Mouse (Mus musculus): ENCODE data around the gene Slc39a9.

Slc39a9 gene

DNA sequence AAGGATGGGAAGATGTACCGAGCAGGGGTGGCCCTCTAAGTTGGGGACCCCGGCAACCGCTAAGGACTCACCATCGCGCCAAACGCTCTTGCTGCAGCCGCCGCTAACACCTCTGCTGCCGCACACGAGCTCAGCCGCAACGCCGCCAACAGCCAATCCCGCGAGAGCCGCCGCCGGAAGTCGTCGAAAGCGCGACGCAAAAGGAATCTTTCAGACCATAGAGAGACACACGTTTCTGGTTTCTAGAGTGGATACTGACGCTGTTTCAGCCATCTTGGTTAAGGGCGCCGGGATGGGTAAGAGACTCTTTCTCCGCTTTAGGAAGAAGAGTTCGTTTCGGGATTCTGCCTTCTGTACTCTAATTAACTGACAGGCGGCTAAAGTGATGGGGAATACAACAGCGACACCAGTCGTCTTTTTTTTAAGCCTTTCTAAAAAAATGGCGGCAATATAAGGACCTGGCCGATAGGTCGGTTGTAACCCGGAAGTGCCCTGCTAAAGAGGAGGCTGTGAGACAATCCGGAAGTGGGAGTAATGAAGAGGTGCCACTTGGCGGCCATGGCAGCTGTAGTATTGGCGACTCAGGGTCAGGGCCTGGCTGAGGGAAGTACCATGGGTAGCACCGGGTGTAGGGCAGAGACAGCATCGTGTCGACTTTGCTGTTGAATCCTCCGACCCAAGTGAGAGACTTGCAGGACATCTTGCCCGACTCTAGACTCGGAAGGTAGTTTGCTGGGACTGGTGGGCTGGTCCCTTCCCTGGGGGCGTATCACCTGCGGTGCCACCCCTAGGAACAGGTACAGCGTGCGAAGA is at the start of gene Slc39a9, which contains the start of gene Erh:
Slc39a9 (plus strand) TSS at position 191 of the 813 bp plus-strand sequence.
Erh (minus strand) TSS at position 649 of the 813 bp plus-strand sequence.
- DNase-seq (ENCODE audit: low spot score), result peak; percentile 92

DNA sequence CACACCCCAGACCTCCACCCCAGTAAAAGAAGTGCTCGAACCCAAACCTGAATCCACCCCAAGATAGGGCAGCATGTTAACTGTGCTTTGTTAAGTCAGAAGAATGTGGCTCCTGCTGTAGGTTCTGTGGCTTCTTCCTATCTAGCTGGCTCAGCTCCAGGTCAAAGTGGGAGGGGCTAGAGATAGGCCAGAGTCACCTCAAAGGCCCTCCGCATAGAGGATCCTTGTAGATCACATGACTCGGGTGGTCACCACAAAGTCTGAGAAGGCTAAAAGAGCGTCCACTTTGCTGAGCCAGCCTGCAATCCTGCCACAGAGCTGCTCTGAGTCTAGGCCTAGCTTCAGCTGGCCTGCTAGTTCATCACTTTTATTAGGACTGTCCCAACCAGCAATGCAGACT is 49.5 kb upstream of the Slc39a9 start:
- no peak for DNase-seq (ENCODE audit: low spot score)

DNA sequence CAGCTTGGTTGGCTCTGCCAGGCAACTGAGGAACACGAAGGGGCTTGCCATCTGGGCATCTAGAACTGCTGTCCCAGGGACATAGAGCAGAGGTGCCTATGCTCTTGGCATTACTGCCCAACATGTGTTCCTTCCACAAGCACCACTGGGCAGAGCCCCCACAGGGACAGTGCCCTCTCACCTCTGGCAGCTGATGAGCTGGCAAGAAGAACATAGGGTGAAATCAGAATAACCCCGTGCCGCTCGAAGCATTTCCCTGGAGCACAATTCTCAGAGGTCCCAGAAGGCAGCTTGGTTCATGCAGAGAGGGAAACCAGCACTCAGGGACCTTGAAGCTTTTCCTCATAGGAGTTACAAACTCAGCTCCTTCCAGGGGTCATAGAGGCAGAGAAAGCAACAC is 48.9 kb upstream of the Slc39a9 start:
- no peak for DNase-seq (ENCODE audit: low spot score)

DNA sequence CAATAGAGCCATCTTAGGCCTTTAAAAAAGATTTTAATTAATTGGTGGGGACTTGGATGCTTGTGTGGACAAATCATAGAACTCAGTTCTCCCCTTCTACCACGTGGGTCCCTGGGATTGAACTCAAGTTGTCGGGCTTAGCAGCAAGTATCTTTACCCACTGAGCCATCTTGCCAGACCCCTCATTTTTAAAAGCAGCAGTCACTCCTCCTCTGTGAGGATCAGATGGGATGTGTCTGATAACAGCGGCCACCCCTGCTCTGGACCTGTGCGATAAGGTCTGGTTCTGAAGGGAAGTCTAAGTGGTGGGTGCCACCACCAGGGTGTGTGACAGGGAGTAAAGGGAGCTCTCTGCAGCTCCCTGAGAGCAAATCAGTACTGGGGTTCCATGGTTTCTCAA is 48.1 kb upstream of the Slc39a9 start:
- DNase-seq (ENCODE audit: low spot score), result no peak

DNA sequence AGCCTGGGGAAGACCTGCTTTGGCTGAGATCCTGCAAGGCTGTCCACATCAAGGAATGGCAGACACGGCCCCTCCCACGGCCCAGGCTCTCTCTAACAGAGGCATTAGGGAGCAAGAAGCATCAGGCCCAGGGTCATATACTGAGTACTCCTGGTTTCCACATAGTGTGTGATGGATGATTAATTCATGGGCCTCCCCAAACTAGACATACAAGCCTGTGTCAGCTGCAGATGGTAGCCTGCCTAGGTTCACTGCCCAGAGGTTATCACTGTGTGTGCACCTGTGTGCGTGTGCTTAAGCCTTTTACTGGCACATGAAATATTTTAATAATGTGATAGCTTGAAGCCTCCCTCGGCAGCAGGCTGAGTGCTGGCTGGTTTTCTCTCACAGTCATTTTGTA is 47.7 kb upstream of the Slc39a9 start:
- no peak for DNase-seq (ENCODE audit: low spot score)

DNA sequence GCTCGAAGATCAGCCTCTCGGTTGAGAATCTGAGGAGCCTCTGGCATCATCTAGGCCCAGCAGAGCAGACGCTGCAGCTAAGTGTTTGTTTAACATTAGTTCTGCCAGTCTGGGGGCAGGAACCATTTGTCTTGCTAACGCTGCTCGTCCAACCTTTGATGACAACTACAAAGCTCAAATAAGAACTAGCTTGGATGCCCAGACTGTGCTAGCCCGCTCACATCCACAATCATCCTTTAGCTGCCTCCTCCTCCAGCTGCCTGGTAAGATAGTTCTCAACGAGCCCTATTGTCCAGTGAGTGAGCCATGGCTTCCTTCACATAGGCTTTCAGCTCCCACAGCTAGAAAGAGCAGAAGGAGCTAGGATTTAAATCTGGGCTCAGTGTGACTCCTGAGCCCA is 45.4 kb upstream of the Slc39a9 start:
- no peak for DNase-seq (ENCODE audit: low spot score)

DNA sequence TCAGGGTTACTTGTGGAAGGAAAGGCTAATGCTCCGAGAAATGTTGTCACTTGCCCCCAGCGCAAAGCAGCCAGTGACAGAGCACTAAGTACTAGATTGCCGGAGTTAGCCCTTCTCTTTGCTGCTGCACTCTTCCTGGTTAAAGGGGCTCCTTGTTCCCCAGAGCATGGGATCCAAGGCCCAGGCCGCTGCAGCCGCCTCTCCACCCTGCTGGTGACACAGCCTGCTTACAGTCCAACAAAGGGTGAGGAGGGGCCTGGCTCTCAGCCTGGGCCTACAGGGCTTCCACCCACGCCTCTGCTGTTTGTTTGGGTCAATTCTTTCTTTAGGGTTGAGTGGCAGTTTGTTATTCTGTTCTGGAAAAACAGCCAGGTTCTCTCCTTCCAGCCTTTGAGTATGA is 44.9 kb upstream of the Slc39a9 start:
- DNase-seq (ENCODE audit: low spot score), result no peak

DNA sequence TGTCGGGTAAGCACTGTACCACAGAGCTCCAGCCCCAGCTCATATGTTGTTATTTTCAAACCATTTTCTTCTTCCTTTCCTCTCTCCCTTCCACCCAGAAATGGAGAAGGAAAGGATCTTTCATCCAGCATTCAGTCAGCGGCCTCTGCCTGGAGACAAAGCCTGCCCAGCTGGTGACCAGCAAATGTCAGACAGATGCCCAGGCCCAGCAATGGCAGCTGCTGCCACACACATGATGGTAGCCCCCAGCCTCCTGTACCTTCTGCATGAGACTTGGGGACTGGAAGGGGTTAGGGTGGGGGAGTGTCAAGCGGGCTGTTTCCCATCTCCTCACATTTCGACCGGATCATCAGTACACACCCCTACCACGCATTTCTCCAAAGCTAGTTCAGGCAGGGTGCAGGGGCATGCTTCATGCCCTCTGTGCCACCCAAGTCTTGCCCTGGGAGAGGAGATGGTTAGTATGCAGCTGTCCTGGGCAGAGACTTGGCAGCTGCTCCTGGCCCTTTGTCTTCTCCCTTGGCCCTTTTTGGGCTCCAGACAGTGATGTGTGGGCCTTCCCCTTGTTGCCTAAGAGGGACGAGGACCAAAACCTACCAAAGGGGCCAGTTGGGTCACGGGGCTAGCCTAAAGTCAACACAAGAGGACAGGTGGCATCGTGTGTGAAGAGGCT is 42.0 kb upstream of the Slc39a9 start:
- no peak for DNase-seq (ENCODE audit: low spot score)

DNA sequence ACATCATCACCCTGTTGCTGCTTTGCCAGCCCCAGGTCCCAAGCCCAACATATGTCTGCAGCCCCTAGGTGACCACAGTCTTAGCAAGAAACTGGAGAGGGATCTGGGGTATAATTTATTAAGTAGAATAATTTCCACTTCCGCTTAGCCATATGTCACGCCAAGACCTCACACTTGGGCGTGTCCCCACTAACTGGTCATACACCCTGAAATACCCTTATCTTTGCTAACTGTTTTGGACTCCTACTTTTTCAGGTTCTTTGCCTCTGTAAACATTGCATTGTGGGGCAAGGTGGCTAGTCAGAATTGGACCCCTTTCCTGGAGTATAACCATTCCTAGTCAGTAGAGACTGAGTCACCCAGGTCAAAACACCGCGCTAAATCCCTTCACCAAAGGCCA is 41.3 kb upstream of the Slc39a9 start:
- DNase-seq (ENCODE audit: low spot score), result no peak

DNA sequence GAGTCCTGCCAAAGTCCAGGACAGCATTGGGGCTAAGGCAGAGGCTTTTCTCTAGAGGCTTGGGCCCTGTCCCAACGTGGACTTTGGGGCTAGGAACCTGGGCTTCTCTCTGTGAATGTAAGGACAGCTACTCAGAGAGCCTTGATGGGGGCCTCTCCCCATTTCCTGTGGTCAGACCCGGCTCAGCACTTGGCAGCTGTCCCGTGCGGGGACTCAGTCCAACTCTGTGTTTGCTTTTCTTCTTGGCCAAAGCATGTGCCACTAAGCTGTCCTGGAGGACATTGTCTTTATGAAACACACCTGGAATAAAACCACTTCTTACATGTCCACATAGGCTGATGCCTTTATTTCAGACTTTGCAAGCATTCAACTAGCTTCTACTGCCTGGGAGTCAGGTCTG is 40.1 kb upstream of the Slc39a9 start:
- DNase-seq (ENCODE audit: low spot score), result no peak

DNA sequence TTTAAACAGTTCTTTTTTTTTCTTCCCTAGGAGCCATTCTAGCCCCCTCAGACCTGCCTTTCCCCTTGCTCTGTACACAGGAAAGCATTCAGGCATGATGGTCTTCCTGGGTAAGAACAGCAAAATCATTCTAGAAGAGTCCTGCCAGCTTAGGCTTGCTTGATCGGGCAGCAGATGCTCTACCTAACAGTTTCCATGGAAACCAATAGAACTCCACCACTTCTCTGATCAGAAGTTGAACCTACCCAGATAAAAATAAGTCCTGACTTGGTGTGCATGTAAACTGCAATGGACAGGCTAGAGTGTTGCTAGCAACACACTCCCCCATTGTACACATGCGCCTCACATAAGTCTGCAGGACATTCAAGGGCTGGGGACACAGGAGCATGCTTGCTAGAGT is 39.5 kb upstream of the Slc39a9 start:
- no peak for DNase-seq (ENCODE audit: low spot score)

DNA sequence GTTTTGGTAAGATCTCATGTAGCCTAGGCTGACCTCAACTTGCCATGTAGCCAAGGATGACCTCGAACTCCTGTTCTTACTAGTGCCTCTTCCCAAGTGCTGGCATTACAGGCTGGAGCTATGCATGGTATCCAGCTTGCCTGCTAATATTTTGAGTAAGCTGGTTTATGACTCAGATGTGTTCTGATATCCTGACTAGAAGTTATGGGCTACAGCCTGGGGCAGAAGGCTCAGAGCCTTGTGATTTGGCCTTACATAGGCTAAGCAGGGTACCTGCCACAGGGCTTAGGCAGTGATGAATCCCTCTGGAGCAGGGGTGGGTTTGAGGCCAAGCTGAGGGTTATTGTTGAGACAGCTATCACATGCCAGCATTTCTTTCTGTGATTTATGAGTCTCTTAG is 35.1 kb upstream of the Slc39a9 start:
- DNase-seq (ENCODE audit: low spot score), result no peak

DNA sequence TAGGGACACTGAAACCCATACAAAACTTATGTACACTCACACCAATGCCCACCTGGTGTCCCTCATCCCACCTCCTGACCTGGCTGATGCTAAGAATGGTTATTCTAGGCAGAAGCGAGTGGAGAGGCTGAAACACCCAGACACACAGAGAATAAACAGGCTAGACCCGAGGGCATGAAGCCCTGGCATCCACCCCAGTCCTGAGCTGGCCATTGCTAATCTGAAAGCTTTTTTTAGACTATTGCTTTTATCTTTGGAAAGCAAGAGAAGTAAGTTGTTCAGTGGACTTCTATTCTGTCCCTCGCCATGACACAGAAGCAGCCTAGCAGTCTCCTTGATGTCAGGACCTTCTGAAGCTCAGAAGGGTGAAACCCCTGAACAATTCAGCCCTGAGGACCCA is 33.8 kb upstream of the Slc39a9 start:
- no peak for DNase-seq (ENCODE audit: low spot score)

DNA sequence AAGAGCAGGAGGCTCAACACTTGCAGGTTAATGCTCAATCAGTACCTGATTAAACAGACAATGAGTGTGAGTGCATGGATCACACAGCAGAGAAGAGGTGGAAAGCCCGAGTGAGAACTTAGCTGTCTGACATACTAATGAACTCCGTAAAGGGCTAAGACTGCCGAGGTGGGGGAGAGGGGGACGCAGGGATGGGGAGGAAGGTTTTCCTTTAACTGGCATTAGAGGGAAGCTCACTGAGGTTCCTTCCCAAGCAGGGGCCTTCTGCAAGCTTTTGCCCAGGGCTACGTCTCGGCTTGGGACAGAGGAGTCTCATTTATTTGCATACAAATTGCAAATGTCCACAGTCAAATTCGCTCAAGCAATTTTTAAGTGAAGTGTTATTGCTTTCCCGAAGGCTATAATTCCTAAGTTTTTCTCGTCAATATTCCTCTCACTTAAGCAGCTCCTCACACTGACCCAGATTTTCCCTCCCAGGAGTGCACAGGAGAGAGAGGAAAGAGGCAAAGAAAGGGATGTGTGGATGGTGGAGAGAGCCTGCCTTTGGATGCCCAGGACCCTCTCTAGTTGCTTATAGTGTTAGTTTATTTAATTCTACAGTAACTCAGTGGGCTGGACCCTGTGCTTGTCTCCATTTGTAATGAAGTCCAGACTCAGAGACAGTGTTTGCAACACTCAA is 31.4 kb upstream of the Slc39a9 start:
- no peak for DNase-seq (ENCODE audit: low spot score)

DNA sequence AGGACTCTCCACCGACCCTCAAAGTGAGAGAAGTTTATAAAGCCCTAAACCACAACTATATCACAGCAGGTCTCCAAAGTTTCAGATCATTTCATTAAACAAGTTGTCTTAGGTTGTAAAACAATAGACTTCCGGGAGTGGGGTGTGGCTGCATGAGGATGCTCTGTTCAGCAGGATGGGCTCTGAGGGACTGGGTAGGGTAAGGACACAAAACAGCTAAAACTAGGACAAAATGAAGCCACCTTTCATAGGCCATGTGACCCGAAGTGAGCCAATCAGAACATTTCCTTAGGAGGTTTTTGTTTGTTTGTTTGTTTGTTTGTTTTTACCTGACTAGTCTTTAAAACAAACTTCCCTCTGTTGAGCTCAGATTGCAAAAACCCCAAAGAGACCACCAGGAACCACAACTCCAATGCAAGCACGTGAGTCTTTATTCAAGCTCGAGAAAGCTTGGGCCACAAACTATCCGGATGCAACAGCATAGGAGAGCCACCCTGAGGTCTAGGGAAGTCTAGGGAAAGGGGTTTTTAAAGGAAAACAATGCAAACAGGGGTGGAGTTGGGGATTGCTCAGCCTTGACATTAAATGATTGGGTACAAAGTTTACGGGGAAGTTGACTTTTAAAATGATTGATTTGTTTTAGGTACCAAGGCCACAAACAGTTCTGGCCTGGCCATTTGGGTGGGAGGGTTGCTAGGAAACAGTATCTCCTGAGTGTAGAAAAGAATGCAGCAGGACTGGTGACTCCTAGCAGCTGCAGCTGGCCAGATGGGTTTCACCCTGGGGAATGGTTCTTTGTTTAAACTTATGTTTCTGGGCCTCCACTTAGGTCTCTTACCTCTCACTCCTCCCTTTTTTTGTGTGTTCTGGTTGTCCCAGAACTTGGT is 28.1 kb upstream of the Slc39a9 start:
- no peak for DNase-seq (ENCODE audit: low spot score)

DNA sequence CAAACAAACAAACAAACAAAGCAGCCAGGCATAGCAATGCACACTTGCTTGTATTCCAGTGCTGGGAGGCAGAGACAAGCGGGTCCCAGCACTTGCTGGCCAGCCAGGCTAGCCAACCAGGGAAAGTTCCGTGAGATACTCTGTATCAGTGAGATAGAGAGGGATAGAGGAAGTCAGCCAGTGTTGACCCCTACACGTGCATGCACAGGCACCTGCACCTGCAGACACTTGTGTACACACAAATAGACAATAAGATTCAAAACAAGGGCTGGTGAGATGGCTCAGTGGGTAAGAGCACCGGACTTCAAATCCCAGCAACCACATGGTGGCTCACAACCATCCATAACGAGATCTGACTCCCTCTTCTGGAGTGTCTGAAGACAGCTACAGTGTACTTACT is 23.2 kb upstream of the Slc39a9 start:
- no peak for DNase-seq (ENCODE audit: low spot score)

DNA sequence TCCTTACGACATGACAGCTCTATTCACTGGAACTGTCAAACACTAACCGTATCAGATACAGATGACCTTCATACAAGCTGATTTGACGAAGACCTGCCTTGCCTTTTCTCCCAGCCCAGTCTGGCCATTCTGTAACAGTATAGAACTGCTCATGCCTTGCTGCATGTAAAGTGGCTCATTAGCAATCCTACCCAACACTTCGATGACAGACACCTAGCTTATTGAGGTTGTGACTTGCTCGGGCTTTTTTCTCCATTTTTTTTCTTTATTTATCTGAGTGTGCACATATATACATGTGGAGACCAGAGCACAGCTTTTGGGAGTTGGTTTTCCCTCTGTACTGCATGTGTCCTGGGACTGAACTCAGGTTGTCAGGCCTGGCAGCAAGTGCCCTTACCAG is 11.9 kb upstream of the Slc39a9 start:
- DNase-seq (ENCODE audit: low spot score), result no peak

DNA sequence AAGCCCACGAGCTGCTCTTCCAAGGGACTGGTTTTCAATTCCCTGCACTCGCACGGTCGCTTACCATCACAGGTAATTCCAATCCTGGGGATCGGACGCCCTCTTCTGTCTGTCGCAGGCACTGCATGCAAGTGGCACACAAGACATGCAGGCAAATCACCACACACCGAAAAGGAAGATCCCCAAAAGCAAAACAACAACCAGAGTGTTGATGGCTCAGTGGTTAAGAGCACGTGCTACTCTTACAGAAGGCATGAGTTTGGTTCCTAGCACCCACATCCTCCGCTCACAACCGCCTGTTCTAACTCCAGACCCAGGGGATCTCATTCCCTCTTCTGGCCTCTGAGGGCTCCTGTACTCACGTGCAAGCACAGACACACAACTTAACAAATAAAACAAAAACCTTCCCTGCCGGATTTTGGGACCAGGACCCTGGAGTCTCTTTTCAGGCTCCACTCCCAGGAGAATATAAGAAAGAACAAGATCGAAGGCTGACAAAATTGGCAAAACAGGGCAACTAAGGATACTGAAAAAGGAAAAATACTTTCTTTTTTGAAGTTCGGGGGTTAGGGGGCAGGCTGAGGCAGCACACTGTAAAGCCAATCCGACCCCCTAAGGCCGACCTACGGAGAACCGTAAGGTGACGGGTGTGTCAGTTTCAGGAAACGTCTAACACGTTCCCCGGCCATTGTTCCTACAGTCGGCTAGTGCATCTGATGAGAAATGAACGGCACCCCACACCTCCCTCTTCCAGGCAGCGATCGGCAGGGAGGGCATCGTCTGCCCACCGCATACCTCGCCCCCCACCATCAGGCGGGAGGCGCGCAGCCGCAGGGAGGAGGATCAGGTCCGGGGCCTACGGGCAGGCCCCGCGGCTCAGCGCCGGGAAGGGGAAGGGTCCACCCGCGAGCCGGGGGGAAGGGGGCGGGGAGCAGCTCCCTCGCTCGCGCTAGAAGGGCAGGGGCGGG is 674 bp upstream of the Slc39a9 start:
- peak; percentile 26 for DNase-seq (ENCODE audit: low spot score)

DNA sequence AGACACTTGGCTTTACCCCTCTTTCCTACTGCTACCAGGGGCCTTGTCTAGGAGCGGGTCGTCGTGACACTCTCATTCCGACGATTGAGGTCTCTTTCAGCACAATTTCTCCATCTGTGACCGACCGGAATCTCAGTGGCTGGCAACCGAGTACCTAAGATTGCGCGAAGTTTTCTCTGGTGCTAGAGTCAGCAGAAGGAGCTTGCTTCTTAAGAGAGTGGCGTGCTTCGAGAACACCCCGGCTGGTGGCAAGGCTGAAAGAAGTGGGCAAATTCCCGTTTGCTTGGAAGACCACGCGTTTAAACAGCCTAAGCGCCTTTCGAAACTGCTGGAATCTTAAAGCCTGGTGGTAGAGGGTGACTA is 804 bp downstream of the Slc39a9 start:
- DNase-seq (ENCODE audit: low spot score), result no peak

DNA sequence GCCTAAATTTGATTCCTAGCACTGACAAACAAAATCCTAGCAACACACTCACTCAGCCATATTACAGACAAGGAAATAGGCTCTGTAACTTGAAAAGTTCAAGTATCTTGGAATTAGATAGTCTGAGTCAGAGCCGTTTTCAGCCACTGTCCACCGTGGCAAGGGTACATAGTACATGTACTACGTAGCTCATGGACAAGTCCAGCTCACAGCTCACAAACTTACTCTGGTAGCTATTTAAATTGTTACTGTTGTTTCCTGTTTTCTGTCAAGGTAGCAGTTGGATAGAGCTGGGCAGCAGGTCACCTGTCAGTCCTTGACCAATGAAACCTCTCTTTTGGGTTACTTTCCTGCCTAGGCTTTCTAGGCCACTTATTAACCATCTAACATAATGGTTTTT is 2.7 kb downstream of the Slc39a9 start:
- DNase-seq (ENCODE audit: low spot score), result no peak
